Mouse (Mus musculus) midbrain, embryonic 14.5 days (tissue): ENCODE measurements around the gene Pink1. TPM values are rescaled to one million over a fixed set of nuclear protein-coding genes. Genes with fewer than 3 reads are reported as not detected.

Source experiments
- ATAC-seq: fragments of 200-750 bp; cut with Nextera tagmentation; 2 replicates; pipeline ENCODE4 v1.8.0; 2017; ENCODE audit warnings: moderate number of reproducible peaks, moderate library complexity; ENCODE audit not compliant: low FRiP score, low TSS enrichment
- DNase-seq: peaks from one replicate; pipeline ENCODE4 v3.0.0-alpha.2; 2015
- H3K27ac ChIP-seq: fragments of 300-500 bp; sonication (generic); replicated peaks from 2 replicates; pipeline ENCODE4 v1.5.1; 2014; ENCODE audit warnings: mild to moderate bottlenecking, low read depth, low read length, moderate library complexity
- H3K27me3 ChIP-seq: fragments of 300-500 bp; sonication (generic); 2 replicates; pipeline ENCODE4 v1.6.1; 2014; ENCODE audit warnings: low read length, control low read depth, mixed read lengths; ENCODE audit not compliant: control insufficient read depth, insufficient read depth
- H3K36me3 ChIP-seq: fragments of 300-500 bp; sonication (generic); 2 replicates; pipeline ENCODE4 v1.6.1; 2014; ENCODE audit warnings: low read length, control low read depth; ENCODE audit not compliant: control insufficient read depth, insufficient read depth
- H3K4me1 ChIP-seq: fragments of 300-500 bp; sonication (generic); 2 replicates; pipeline ENCODE4 v1.6.1; 2014; ENCODE audit warnings: mild to moderate bottlenecking, antibody characterized with exemption, low read length, control low read depth; ENCODE audit not compliant: control insufficient read depth, insufficient read depth
- H3K4me2 ChIP-seq: fragments of 300-500 bp; sonication (generic); 2 replicates; pipeline ENCODE4 v1.6.1; 2014; ENCODE audit warnings: mild to moderate bottlenecking, low read length, moderate library complexity
- H3K4me3 ChIP-seq: fragments of 300-500 bp; sonication (generic); replicated peaks from 2 replicates; pipeline ENCODE4 v1.5.1; 2014; ENCODE audit warnings: low read depth, low read length
- H3K9ac ChIP-seq: fragments of 300-500 bp; sonication (generic); replicated peaks from 2 replicates; pipeline ENCODE4 v1.6.1; 2014; ENCODE audit warnings: mild to moderate bottlenecking, low read length, moderate library complexity
- H3K9me3 ChIP-seq: fragments of 300-500 bp; sonication (generic); 2 replicates; pipeline ENCODE4 v1.6.1; 2016; ENCODE audit warnings: low read length, control low read depth, mixed read lengths; ENCODE audit not compliant: control insufficient read depth
- WGBS: fragments of 180-500 bp; shearing (Covaris S2); extraction: QIAGEN DNeasy Blood & Tissue Kit; methylation state at CpG from one replicate; pipeline ENCODE4 v1.1.7; 2014; 5-methylcytosine and 5-hydroxymethylcytosine counted together
- polyA plus RNA-seq: library from polyadenylated mRNA; unstranded; fragments of >200 nt; fragmentation: Nextera tagmentation; extraction: Ambion mirVana; gene quantifications from 2 replicates; pipeline ENCODE4 v1.2.1, GENCODE M21; 2014

The Pink1 gene
- 54.1 and 74.7 TPM in 2 replicates for polyA plus RNA-seq

GRCm38 (mm10) chr4:138326077-138326695, at the start of gene Pink1:
Gene Pink1, minus strand, starts transcription at chr4:138326307.
- ATAC-seq: peak; percentile 77
- H3K27me3 ChIP-seq: no peaks in the 10 kb centered on the region
- peak within 1 kb of the TSS; percentile 93 for H3K27ac ChIP-seq
- H3K4me3 ChIP-seq: peak within 1 kb of the TSS; percentile 82
- WGBS: 4% methylated on average over 39 of the region's 41 CpGs
- H3K9me3 ChIP-seq: no peaks in the 10 kb centered on the region
- peak within 1 kb of the TSS; percentile 63 for H3K4me2 ChIP-seq
- peak; percentile 92 for DNase-seq
- H3K4me1 ChIP-seq: peaks cover 18% of the 10 kb centered on the region
- H3K9ac ChIP-seq: peak within 1 kb of the TSS; percentile 84
- H3K36me3 ChIP-seq: no peaks in the 10 kb centered on the region

- Histone ChIP-seq H3K9ac (no peak overlapping the region), H3K27ac (no peak overlapping the region), H3K27me3 (no peaks in the 10 kb centered on the region), H3K36me3 (no peaks in the 10 kb centered on the region), H3K4me1 (peaks cover 10% of the 10 kb centered on the region), H3K9me3 (no peaks in the 10 kb centered on the region), H3K4me3 (no peak overlapping the region), H3K4me2 (no peak overlapping the region)
- no peak for ATAC-seq
- no peak for DNase-seq
- 84% methylated on average over 3 of the region's 3 CpGs for WGBS
These were observed 49.0 kb upstream of the Pink1 start for GRCm38 (mm10) chr4:138375117-138375516.

DNA sequence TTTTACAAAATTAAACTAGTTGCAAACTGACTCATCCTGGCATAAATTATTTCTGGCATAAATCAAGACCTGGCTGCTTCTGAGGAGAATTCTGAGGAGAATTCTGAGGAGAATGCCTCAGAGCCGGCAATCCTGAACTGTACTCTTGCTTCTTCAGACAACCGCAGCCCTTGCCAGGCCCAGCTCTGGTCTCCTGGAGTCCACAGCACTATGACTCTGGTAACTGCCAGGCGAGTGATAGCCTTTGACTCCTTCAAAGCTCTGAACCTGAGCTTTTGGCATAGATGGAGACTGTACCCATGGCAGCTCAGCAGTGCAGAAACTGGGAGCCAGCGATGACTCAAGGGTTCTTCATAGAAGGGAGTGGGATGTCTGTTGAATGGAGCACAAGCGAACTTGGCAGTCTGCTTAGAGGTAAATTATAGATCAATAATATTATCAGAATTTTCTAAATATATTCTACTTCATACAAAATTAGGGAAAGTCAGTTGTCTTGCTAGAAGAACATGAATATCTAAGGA, 44.9 kb upstream of the Pink1 start:
- Histone ChIP-seq H3K36me3 (no peaks in the 10 kb centered on the region), H3K9ac (no peak overlapping the region), H3K27ac (no peak overlapping the region), H3K27me3 (peaks cover 13% of the 10 kb centered on the region; the same call in 1 of the 2 replicates), H3K4me2 (no peak overlapping the region), H3K9me3 (no peaks in the 10 kb centered on the region), H3K4me3 (no peak overlapping the region), H3K4me1 (peaks cover 7% of the 10 kb centered on the region; the same call in 1 of the 2 replicates)
- ATAC-seq: no peak
- WGBS: 82% methylated on average over 5 of the region's 5 CpGs
- DNase-seq: no peak

DNA sequence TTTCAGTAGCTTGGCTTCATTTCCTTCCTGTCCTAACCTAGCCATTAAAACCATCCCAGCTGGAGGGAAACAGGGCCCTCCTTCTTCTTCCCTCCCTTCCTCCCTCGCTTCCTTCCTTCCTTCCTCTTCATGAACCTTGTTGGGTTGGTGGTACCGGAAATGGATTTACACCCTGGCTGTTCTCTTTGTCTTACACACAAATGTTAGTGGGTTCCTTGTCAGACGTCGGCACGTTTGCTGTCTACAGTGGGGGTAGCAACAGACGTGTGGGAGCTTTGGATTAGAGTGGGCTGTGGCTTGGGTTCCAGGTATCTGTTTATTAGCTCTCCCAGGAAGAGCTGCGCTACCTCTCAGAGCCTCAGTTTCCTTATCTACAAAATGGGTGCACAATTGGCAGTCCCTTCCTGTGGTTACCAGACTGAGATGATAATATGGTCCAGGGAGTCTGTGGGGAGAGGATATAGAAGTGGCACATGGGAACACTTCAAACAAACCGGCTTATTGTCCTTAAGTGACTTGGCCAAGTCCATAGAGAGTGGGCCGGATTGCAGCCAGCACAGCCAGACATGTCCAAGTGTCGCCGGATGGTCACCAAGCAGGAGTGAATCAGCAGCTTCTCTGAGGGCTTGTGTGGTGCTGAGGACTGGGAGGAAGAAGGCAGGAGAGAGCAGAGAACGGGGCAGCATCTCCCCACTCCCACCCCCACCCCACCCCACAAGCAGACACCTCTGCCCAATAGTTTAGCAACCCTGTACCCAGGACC, 42.6 kb upstream of the Pink1 start:
- 86% methylated on average over 12 of the region's 12 CpGs for WGBS
- no peak overlapping the region; the same call in 1 of the 2 replicates for H3K4me2 ChIP-seq

DNA sequence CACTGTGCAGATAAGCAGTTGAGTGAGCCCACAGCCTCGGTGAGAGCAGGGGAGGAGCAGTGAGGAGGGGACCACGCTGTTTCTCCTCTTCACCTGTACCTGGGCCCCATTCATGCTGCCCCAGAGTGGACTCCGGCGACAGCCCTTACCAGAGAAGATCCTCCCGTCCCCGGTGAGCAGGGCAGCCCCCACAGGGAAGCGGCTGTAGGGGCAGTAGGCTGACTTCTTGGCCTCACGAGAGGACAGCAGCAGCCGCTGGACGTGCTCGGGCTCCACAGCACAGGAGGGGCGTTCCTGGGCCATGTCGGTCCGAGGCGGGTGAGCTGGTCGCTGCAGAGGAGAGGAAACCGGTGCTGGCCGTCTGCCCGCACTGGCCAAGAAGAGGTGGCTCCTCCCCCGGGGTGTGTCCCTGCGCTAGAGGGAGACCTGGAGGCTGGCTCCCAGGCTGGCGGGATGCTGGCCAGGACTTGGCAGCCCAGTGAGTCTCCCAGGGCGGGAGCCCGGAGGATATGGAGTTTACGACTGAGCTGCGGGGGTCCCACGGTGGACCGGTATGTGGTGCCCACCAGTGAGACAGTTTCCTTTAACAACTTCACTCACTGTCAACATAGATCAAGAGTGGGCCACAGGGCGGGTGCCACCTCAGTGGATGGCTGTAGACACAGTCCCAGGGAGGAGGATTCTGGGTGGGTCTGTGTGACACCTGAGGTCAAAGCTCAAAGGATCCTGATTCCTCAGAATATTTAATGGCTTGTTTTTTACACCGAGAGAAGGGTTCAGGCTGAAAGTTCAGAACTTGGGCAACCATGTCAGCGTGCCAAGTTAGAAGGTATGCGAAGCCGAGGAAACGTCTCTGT, 41.8 kb upstream of the Pink1 start, which contains the start of gene Cda:
Cda (minus strand) TSS at position 352 of the 857 bp plus-strand sequence.
- Histone ChIP-seq H3K27ac (no peak within 1 kb of the TSS), H3K36me3 (no peaks in the 10 kb centered on the region), H3K9ac (peak within 1 kb of the TSS; percentile 26; the same call in 1 of the 2 replicates), H3K4me1 (peaks cover 7% of the 10 kb centered on the region; the same call in 1 of the 2 replicates), H3K27me3 (peaks cover 13% of the 10 kb centered on the region; the same call in 1 of the 2 replicates), H3K9me3 (no peaks in the 10 kb centered on the region), H3K4me2 (peak within 1 kb of the TSS; percentile 53), H3K4me3 (peak within 1 kb of the TSS; percentile 27)
- 13% methylated on average over 34 of the region's 34 CpGs for WGBS
- ATAC-seq (no peak), DNase-seq (peak; percentile 74)

More for the DNA sequence above, 42.6 kb upstream of the Pink1 start:
- no peak overlapping the region for H3K27ac ChIP-seq
- peaks cover 13% of the 10 kb centered on the region; the same call in 1 of the 2 replicates for H3K27me3 ChIP-seq
- peaks cover 7% of the 10 kb centered on the region; the same call in 1 of the 2 replicates for H3K4me1 ChIP-seq
- ATAC-seq: no peak
- no peak overlapping the region for H3K9ac ChIP-seq
- no peak overlapping the region for H3K4me3 ChIP-seq
- no peak for DNase-seq
- H3K36me3 ChIP-seq: no peaks in the 10 kb centered on the region
- H3K9me3 ChIP-seq: no peaks in the 10 kb centered on the region

- 76% methylated on average over 2 of the region's 2 CpGs for WGBS
- no peak for DNase-seq
- no peak overlapping the region for H3K4me3 ChIP-seq
These were observed 40.5 kb upstream of the Pink1 start for GRCm38 (mm10) chr4:138366561-138366960.

DNA sequence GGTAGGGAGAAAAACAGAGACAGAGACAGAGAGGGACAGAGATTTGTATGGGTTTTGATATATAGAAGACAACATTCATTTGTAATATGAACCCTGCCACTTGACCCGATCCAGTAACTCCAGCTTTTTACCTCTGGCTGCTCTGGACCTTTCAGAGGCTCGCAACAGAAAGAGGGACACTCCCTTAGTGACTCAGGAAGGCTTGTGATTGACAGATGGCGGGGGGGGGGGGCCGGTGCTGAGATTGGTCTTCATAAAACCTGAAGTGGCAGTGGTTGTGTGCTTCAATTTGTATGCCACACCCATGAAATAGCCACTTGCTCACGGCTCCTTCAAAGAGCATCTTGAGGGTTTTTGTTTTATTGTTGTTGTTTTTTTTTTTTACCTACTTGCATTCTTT, 37.4 kb upstream of the Pink1 start:
- H3K36me3 ChIP-seq: no peaks in the 10 kb centered on the region

More at GRCm38 (mm10) chr4:138366561-138366960, 40.5 kb upstream of the Pink1 start:
- Histone ChIP-seq H3K27me3 (peaks cover 13% of the 10 kb centered on the region; the same call in 1 of the 2 replicates), H3K27ac (no peak overlapping the region), H3K9me3 (no peaks in the 10 kb centered on the region), H3K4me1 (peaks cover 10% of the 10 kb centered on the region; the same call in 1 of the 2 replicates), H3K36me3 (no peaks in the 10 kb centered on the region), H3K4me2 (no peak overlapping the region), H3K9ac (no peak overlapping the region)
- no peak for ATAC-seq

DNA sequence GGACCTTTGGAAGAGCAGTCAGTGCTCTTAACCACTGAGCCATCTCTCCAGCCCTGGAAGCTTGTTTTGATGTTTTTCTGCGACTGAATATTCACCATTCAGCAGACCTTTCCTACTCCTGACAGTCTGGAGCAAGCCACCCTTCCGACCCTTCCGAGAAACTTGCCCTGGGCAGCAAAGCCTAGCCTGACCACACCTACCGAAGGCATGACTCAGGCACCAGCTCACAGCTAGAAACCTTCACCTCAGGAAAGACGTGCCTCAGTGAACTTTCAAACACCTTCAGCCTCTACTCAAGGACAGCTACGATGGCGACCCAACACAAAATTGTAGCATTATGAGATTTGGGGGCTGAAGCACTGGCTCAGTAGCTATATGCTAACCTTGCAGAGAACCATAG, 36.8 kb upstream of the Pink1 start:
- Histone ChIP-seq H3K4me2 (no peak overlapping the region), H3K9me3 (no peaks in the 10 kb centered on the region), H3K27ac (no peak overlapping the region), H3K27me3 (peaks cover 10% of the 10 kb centered on the region; the same call in 1 of the 2 replicates), H3K4me1 (peaks cover 11% of the 10 kb centered on the region; the same call in 1 of the 2 replicates), H3K9ac (no peak overlapping the region), H3K36me3 (no peaks in the 10 kb centered on the region), H3K4me3 (no peak overlapping the region)
- DNase-seq: no peak
- no peak for ATAC-seq
- WGBS: 88% methylated on average over 7 of the region's 7 CpGs

More for the DNA sequence above, 37.4 kb upstream of the Pink1 start:
- peaks cover 15% of the 10 kb centered on the region; the same call in 1 of the 2 replicates for H3K4me1 ChIP-seq
- DNase-seq: no peak
- H3K9ac ChIP-seq: no peak overlapping the region
- WGBS: 64% methylated on average over 5 of the region's 5 CpGs
- no peak overlapping the region for H3K4me3 ChIP-seq
- H3K27ac ChIP-seq: no peak overlapping the region
- ATAC-seq: no peak
- peaks cover 13% of the 10 kb centered on the region; the same call in 1 of the 2 replicates for H3K27me3 ChIP-seq
- no peaks in the 10 kb centered on the region for H3K9me3 ChIP-seq
- H3K4me2 ChIP-seq: no peak overlapping the region
